Mouse (Mus musculus) left cerebral cortex, adult 9 months (tissue): ENCODE measurements around the gene Trpc1.

Source experiments
- DNase-seq, 2 experiments: peaks; one replicate each; pipeline ENCODE4 v3.0.0; 2022; ENCODE audit warnings: low spot score in 2 of 2

Trpc1 gene

GRCm38 (mm10) chr9:95697808-95698207, 52.4 kb downstream of the Trpc1 start:
- peak in 1 of 2 experiments; percentile 38 for DNase-seq

DNA sequence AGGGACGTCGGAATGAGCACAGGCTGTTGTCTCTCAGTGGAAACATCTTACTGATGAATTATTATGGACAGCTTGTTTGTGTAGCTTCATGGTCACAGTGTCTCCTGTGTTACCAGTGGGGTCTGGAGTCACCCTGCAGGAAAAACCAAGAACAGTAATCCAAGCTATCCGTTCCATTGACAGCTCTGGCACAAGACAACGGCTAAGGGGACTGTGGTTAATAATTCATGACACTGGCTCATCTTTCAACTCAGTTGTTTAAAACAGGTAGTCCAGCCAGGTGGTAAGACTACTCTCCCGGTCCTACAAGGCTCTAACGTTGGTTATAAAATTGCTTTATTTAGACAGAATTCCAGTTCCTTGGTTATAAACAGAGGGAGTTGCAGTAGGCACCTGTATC, 53.6 kb downstream of the Trpc1 start:
- DNase-seq, result no peak

DNA sequence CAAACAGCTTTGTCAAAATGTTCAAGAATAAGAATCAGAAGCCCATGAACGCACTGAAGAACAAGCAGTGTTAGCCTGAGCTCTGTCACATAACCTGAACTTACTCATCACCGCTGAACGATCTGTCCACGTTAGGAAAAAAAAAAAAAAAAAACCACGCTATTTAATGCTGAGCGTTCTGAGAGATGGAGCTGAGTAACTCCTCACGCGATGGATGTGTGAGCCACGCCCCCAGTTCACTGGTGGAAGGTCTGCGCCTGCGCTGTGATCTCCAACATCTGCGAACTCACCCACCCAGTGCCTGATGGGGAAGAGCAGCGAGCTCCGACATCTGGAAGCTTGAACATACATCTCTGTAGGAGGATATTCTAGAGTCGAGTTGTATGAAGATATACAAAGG, 55.2 kb downstream of the Trpc1 start:
- DNase-seq, result no peak

DNA sequence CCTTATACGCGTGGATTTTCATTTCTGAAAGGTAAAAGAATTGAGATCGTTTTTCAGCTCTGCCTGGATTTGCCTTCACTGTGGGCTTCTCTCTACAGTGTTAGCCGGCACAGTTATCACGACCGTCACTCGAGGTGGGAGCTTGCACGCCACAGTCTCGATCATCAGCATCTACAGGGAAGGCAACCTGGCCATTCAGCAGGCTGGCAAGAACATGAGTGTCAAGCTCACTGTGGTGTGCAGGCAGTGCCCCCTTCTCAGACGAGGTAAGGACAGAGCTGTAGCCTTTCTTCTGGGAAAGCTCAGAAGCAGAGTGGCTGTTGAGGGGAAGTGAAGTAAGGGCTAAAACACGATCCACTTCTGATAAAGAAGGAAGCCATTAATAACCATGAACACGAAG, 55.6 kb downstream of the Trpc1 start:
- no peak for DNase-seq

GRCm38 (mm10) chr9:95693528-95694100, 56.6 kb downstream of the Trpc1 start:
- DNase-seq, result no peak

- DNase-seq, result no peak
Measured at GRCm38 (mm10) chr9:95692823-95693222, 57.4 kb downstream of the Trpc1 start.

DNA sequence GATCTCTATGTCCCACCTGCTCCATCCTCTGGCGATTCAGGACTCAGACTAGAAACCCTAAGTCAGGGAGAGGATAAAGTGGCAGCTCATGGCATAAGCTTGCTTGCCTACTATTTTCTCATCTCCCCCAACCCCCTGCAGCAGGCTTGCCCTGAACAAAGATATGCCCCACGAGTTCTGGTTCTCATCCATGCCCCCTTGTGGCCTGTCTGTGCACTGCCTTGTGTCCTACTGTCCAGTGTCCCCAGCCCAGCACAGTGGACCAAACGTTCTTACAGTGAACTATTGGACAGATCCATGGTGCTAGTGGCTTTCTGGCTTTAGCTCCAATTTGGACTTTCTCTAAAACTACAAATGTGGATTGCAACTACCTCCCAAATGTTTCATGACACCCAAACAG, 62.1 kb downstream of the Trpc1 start:
- DNase-seq, result peak in 1 of 2 experiments; percentile 27

DNA sequence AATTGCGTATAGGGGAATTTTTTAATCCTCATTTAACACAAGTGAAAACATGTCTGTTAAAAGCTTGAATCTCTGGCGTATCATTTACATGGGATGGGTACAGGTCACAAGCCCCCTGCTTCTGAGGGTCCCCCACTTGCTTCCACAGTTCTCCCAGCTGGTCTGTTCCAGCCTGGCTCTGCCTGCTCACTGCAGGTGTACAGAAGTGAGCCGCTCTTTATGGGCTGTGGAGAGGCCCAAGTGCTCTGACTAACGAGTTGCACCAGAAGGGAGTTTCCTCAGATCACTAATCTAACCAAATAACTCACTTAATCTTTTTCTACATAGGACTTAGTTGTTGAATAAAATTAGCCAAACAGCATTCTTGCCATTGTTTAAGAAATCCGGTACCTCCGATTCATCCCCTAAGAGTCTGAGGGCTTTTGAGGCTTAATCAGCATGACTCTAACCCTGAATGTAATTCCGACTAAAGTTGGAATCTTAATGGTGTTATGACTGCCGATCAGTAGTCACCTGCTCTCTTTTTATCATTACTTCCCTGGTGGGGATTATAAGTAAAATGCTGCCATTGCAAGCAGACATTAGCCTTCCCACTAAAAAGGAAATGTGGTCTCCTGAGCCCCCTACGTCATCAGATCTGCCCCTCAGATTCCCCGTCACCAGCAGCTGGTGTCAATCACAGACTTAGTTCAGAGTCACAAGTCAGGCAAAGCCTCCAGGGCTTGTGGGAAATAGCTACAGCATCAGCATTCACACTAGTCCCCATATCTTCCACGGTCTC, 64.3 kb downstream of the Trpc1 start:
- DNase-seq, result no peak

GRCm38 (mm10) chr9:95680691-95681090, 69.5 kb downstream of the Trpc1 start:
- DNase-seq, result no peak

DNA sequence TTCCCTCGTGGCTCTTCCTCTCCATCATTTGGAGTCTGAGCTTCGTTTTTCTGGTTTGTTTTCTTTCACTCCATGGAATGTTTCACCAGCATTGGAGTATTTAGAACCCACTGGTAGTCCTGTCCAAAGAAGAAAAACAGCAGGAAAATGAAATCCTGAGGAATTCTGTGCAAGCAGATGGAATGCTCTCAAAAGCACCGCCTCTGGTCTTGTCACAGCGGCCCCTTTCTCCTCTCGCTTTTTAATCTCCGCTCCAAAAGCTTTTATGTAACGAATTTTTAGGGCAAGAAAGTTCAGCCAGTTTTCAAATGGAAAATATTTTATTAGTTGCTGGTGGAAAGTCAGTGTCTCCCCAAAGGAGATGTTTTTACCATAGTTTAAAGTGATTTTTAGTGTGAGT, 70.2 kb downstream of the Trpc1 start:
- no peak for DNase-seq

DNA sequence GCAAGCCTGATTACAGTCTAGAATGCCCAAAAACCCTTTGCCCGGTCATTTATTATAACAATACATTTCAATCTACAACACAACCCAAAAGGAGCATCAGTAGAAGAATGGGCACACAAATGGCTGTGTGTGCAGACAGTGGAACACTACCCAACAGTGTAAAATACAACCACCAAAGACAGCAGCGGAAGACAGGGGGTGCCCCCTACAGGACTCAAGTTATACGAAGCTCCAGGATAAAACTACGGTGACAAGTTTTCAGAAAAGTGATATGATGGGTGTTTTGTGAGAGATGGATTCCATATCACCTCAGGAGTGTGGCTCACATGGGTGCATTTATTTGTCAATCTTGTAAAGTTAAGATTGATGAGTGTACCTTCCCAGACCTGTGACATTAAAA, 74.2 kb downstream of the Trpc1 start:
- no peak for DNase-seq

- peak in 1 of 2 experiments; percentile 17 for DNase-seq
Measured at GRCm38 (mm10) chr9:95675064-95675699, 75.0 kb downstream of the Trpc1 start.

DNA sequence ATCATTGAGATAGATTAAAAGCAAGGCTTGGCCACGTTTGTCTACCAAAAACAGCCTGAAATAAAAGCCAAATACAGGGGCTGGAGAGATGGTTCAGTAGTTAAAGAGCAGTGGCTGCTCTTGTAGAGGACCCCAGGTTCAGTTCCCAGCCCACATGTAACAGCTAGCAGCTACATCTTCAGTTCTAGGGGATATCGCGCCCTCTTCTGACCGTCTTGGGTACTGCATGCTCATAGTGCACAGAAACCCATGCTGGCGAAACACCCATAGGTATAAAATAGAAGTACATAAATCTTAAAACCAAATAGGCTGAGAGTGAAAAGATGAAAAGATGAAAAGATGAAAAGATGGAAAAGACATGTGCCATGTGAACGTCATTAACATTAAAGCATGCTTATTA, 77.4 kb downstream of the Trpc1 start:
- no peak for DNase-seq

DNA sequence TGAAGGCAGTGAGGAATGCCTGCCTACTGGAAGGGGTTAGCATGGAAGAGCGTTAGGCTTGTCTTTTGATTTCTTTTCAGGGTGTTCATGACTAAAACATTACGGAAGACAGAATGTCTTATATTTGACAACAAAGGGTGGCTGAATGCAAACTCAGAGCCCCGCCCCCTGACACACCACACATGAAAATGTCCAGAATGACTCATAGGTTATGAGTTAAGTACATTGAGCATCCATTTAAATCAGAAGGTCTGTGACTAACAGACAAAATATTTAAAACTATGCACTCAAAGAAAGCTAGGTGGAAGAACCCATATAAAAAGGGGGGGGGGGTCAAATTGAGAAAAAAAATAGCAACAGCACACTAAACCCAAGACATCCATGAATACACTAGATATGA, 77.8 kb downstream of the Trpc1 start:
- no peak for DNase-seq

GRCm38 (mm10) chr9:95668306-95668705, 81.9 kb downstream of the Trpc1 start:
- no peak for DNase-seq

- peak; percentile 22 to 59 for DNase-seq
Measured at GRCm38 (mm10) chr9:95667836-95668235, 82.3 kb downstream of the Trpc1 start.

DNA sequence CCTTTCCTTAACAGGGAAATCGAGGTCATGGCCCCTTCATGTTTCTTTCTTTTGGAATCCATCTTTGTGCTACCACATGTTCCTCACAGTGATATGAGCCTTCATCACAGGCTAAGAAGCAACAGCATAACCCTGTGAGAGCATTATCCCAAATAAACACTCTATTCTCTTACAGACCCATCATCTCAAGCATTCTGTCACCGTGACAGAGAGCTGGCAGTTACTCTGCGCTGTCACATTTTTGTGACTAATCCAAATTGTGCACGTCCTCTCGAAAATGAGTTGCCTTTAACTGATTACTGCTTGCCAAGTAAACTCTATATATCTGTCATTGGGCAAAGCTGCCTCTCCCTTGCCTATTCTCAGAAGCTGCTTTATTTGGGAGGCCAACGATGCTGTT, 84.3 kb downstream of the Trpc1 start:
- DNase-seq, result no peak

GRCm38 (mm10) chr9:95664290-95664989, 85.7 kb downstream of the Trpc1 start:
- peak in 1 of 2 experiments; percentile 42 for DNase-seq

GRCm38 (mm10) chr9:95657941-95658340, 92.2 kb downstream of the Trpc1 start:
- DNase-seq, result no peak
